Mouse (Mus musculus): ENCODE results near the gene Olfr311.
A peak's percentile ranks its signal among the peaks of the same experiment; 100 is the strongest.

The Olfr311 gene

GRCm38 (mm10) chr11:58883756-58884155 lies 44.7 kb downstream of the Olfr311 start:
- no peak for DNase-seq

- peak; percentile 21 for DNase-seq
Observed at GRCm38 (mm10) chr11:58890511-58890910, 51.5 kb downstream of the Olfr311 start.

Measured in kidney, postnatal 10 days (tissue).